In genomic region chr8:73512613-73513012, GRCm38 (mm10) we compare ENCODE assay signal across 15 mouse cellular contexts.
DNase-seq lines count a peak whose midpoint lies in the region; ATAC-seq lines count a peak whose summit lies in the region.
"Had no signal": no experiment of that assay in that cellular context is flagged by ENCODE, and none has a peak within 500 bp of the region (broad histone marks: within the 10 kb centered on the region; RNA-seq: fewer than 3 reads in every experiment).

No protein-coding gene starts in this region.

- no peaks in the 10 kb centered on the region for H3K9me3 ChIP-seq in hindbrain, embryonic 13.5 days
- H3K9me3 ChIP-seq in hindbrain, embryonic 10.5 days, result peaks cover 5% of the 10 kb centered on the region; the same call in 1 of the 2 replicates
- H3K9me3 ChIP-seq in forebrain, embryonic 12.5 days, result no peaks in the 10 kb centered on the region
- H3K9me3 ChIP-seq in neural tube, embryonic 13.5 days, result no peaks in the 10 kb centered on the region
- H3K9me3 ChIP-seq in liver, embryonic 12.5 days (replicated peaks), result 0 out of 2 replicates have a peak, but pooled peaks cover 5% of the 10 kb centered on the region
- H3K9me3 ChIP-seq: heart, embryonic 15.5 days; limb, embryonic 13.5 days had no signal

- H3K4me3 ChIP-seq in hindbrain, embryonic 13.5 days, result no peak overlapping the region
- H3K4me3 ChIP-seq in hindbrain, embryonic 10.5 days, result no peak overlapping the region
- H3K4me3 ChIP-seq in forebrain, embryonic 12.5 days (replicated peaks), result no peak overlapping the region
- H3K4me3 ChIP-seq in neural tube, embryonic 13.5 days, result no peak overlapping the region
- H3K4me3 ChIP-seq in liver, embryonic 12.5 days, result no peak overlapping the region
- H3K4me3 ChIP-seq: heart, embryonic 15.5 days; limb, embryonic 13.5 days; megakaryocyte, embryonic 14.5 days had no signal

- no peak for DNase-seq in hindbrain, embryonic 10.5 days (ENCODE audit: low spot score)
- DNase-seq in layer of hippocampus, adult 18-20 months (ENCODE audit: low spot score in 2 of 2), result peak; percentile 14 to 41
- DNase-seq in heart, postnatal 4 days, result no peak
- DNase-seq in kidney, postnatal 36 days, result no peak
- DNase-seq: gastrocnemius, postnatal 25 days; lung, adult 2 months; thymus, adult 2 months had no signal

- H3K27me3 ChIP-seq in hindbrain, embryonic 13.5 days, result no peaks in the 10 kb centered on the region
- no peaks in the 10 kb centered on the region for H3K27me3 ChIP-seq in hindbrain, embryonic 10.5 days (ENCODE audit: insufficient read depth, poor library complexity, severe bottlenecking)
- no peaks in the 10 kb centered on the region for H3K27me3 ChIP-seq in forebrain, embryonic 12.5 days
- no peaks in the 10 kb centered on the region for H3K27me3 ChIP-seq in neural tube, embryonic 13.5 days
- H3K27me3 ChIP-seq in liver, embryonic 12.5 days (replicated peaks), result no peaks in the 10 kb centered on the region
- H3K27me3 ChIP-seq: heart, embryonic 15.5 days; limb, embryonic 13.5 days; megakaryocyte, embryonic 14.5 days had no signal

- WGBS in hindbrain, embryonic 13.5 days, result 46% methylated on average over 3 of the region's 3 CpGs
- 84% methylated on average over 3 of the region's 3 CpGs for WGBS in hindbrain, embryonic 10.5 days
- WGBS in forebrain, embryonic 12.5 days, result 36% methylated on average over 3 of the region's 3 CpGs
- 47% methylated on average over 3 of the region's 3 CpGs for WGBS in neural tube, embryonic 13.5 days
- WGBS in liver, embryonic 12.5 days (ENCODE audit: insufficient replicate concordance), result 49% methylated on average over 3 of the region's 3 CpGs

- no peaks in the 10 kb centered on the region for H3K4me1 ChIP-seq in hindbrain, embryonic 13.5 days (replicated peaks)
- H3K4me1 ChIP-seq in hindbrain, embryonic 10.5 days (replicated peaks), result no peaks in the 10 kb centered on the region
- H3K4me1 ChIP-seq in forebrain, embryonic 12.5 days, result no peaks in the 10 kb centered on the region
- no peaks in the 10 kb centered on the region for H3K4me1 ChIP-seq in neural tube, embryonic 13.5 days (replicated peaks)
- H3K4me1 ChIP-seq in liver, embryonic 12.5 days, result no peaks in the 10 kb centered on the region
- H3K4me1 ChIP-seq: heart, embryonic 15.5 days; limb, embryonic 13.5 days; megakaryocyte, embryonic 14.5 days had no signal

- ATAC-seq in hindbrain, embryonic 13.5 days (ENCODE audit: low FRiP score), result peak; percentile 66; the same call in 1 of the 2 replicates
- ATAC-seq in forebrain, embryonic 12.5 days (ENCODE audit: low FRiP score), result peak; percentile 90
- 0 out of 2 replicates have a peak, but pooled peaks have one; percentile 72 for ATAC-seq in neural tube, embryonic 13.5 days (ENCODE audit: low read depth)
- no peak for ATAC-seq in liver, embryonic 12.5 days
- ATAC-seq: intestine, embryonic 16.5 days had no signal

- H3K9ac ChIP-seq in hindbrain, embryonic 13.5 days, result no peak overlapping the region
- no peak overlapping the region for H3K9ac ChIP-seq in forebrain, embryonic 12.5 days
- H3K9ac ChIP-seq in neural tube, embryonic 13.5 days, result no peak overlapping the region
- H3K9ac ChIP-seq in liver, embryonic 12.5 days, result no peak overlapping the region
- H3K9ac ChIP-seq: heart, embryonic 15.5 days; limb, embryonic 13.5 days had no signal

- no peak overlapping the region for H3K27ac ChIP-seq in hindbrain, embryonic 13.5 days
- no peak overlapping the region for H3K27ac ChIP-seq in hindbrain, embryonic 10.5 days
- no peak overlapping the region for H3K27ac ChIP-seq in forebrain, embryonic 12.5 days
- H3K27ac ChIP-seq in neural tube, embryonic 13.5 days (replicated peaks), result no peak overlapping the region
- no peak overlapping the region for H3K27ac ChIP-seq in liver, embryonic 12.5 days
- H3K27ac ChIP-seq: heart, embryonic 15.5 days; limb, embryonic 13.5 days had no signal

- H3K4me2 ChIP-seq in hindbrain, embryonic 13.5 days, result no peak overlapping the region
- H3K4me2 ChIP-seq in forebrain, embryonic 12.5 days, result no peak overlapping the region
- H3K4me2 ChIP-seq in neural tube, embryonic 13.5 days, result no peak overlapping the region
- H3K4me2 ChIP-seq in liver, embryonic 12.5 days, result no peak overlapping the region
- H3K4me2 ChIP-seq: heart, embryonic 15.5 days; limb, embryonic 13.5 days had no signal

- H3K36me3 ChIP-seq in hindbrain, embryonic 13.5 days, result no peaks in the 10 kb centered on the region
- H3K36me3 ChIP-seq in hindbrain, embryonic 10.5 days, result no peaks in the 10 kb centered on the region
- no peaks in the 10 kb centered on the region for H3K36me3 ChIP-seq in forebrain, embryonic 12.5 days (replicated peaks)
- no peaks in the 10 kb centered on the region for H3K36me3 ChIP-seq in neural tube, embryonic 13.5 days
- H3K36me3 ChIP-seq in liver, embryonic 12.5 days, result no peaks in the 10 kb centered on the region
- H3K36me3 ChIP-seq: heart, embryonic 15.5 days; limb, embryonic 13.5 days had no signal

Comparison
In these comparisons a context has a peak if more than half of its experiments do, and no peak if none do; other contexts are left out.
1. DNase-seq: peak in layer of hippocampus, adult 18-20 months (2 of 2); none in hindbrain, embryonic 10.5 days (single experiment), heart, postnatal 4 days (single experiment) and kidney, postnatal 36 days (0 of 2).